11 mouse cellular contexts compared by ENCODE assay signal in the genomic region with DNA sequence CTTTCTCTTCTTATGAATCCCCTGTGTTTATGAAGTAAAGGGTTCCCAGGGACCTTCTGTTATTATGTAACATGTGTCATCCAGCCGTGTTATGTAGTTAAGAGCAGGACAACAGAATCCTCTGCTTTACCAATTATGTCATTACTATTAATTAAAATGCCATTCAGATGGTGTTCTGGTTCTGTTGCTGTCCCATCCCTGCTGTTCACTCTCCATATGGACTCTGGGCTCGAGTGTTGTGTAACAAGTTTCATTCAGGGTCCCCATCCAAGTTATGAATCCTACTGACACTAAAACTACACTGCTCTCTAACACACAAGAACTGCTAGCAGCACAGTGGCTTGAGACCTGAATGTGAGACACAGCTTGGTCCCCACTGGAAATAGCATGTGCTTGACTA.
DNase-seq lines count a peak whose midpoint lies in the region; ATAC-seq and TF ChIP-seq lines count a peak whose summit lies in the region.
"Had no signal": no experiment of that assay in that cellular context is flagged by ENCODE, and none has a peak within 500 bp of the region (broad histone marks: within the 10 kb centered on the region; RNA-seq: fewer than 3 reads in every experiment).

No protein-coding gene starts in this region.

- 63% methylated on average over 2 of the region's 2 CpGs for WGBS in heart, adult 2 months
- WGBS in heart, embryonic 11.5 days (ENCODE audit: insufficient replicate concordance) = 68% methylated on average over 2 of the region's 2 CpGs
- WGBS in neural tube, embryonic 13.5 days = 63% methylated on average over 2 of the region's 2 CpGs
- 43% methylated on average over 2 of the region's 2 CpGs for WGBS in stomach, embryonic 16.5 days

- H3K27me3 ChIP-seq in heart, adult 2 months (ENCODE audit: control insufficient read depth, insufficient read depth, low read length) = no peaks in the 10 kb centered on the region
- no peaks in the 10 kb centered on the region for H3K27me3 ChIP-seq in heart, embryonic 11.5 days (ENCODE audit: control insufficient read depth, insufficient read depth, low read length)
- H3K27me3 ChIP-seq in neural tube, embryonic 13.5 days = peaks cover 6% of the 10 kb centered on the region; the same call in 1 of the 2 replicates
- H3K27me3 ChIP-seq in stomach, embryonic 16.5 days (ENCODE audit: control insufficient read depth, insufficient read depth, low read length) = peaks cover 7% of the 10 kb centered on the region

- intact Hi-C loops in heart, adult 2 months (cut with DNase I) = no loop called here

- H3K36me3 ChIP-seq in heart, adult 2 months (ENCODE audit: control insufficient read depth, insufficient read depth, low read length) = no peaks in the 10 kb centered on the region
- no peaks in the 10 kb centered on the region for H3K36me3 ChIP-seq in heart, embryonic 11.5 days (ENCODE audit: control insufficient read depth, insufficient read depth, low read length)
- H3K36me3 ChIP-seq in neural tube, embryonic 13.5 days = no peaks in the 10 kb centered on the region
- H3K36me3 ChIP-seq in stomach, embryonic 16.5 days (ENCODE audit: control insufficient read depth, insufficient read depth, low read length) = no peaks in the 10 kb centered on the region
- H3K36me3 ChIP-seq: liver, embryonic 15.5 days had no signal

- peaks cover 1% of the 10 kb centered on the region; the same call in 1 of the 2 replicates for H3K4me1 ChIP-seq in heart, adult 2 months (ENCODE audit: control insufficient read depth, insufficient read depth, low read length)
- peaks cover 5% of the 10 kb centered on the region; the same call in 1 of the 2 replicates for H3K4me1 ChIP-seq in heart, embryonic 11.5 days (ENCODE audit: control insufficient read depth, insufficient read depth, low read length)
- peaks cover 37% of the 10 kb centered on the region for H3K4me1 ChIP-seq in neural tube, embryonic 13.5 days (replicated peaks)
- H3K4me1 ChIP-seq in stomach, embryonic 16.5 days (ENCODE audit: control insufficient read depth, insufficient read depth, low read length) = peaks cover 6% of the 10 kb centered on the region
- H3K4me1 ChIP-seq: liver, embryonic 15.5 days had no signal

- H3K27ac ChIP-seq in heart, adult 2 months = peak overlapping the region; percentile 2; the same call in 1 of the 2 replicates
- no peak overlapping the region for H3K27ac ChIP-seq in heart, embryonic 11.5 days (ENCODE audit: low read depth, low read length)
- H3K27ac ChIP-seq in neural tube, embryonic 13.5 days (replicated peaks) = no peak overlapping the region
- H3K27ac ChIP-seq in stomach, embryonic 16.5 days (ENCODE audit: low read length) = no peak overlapping the region
- H3K27ac ChIP-seq: kidney, postnatal 0 days; liver, embryonic 15.5 days had no signal

- no peaks in the 10 kb centered on the region; the same call in 1 of the 2 replicates for H3K79me2 ChIP-seq in heart, adult 2 months (replicated peaks; ENCODE audit: control insufficient read depth, insufficient read depth, low read length)

- H3K9me3 ChIP-seq in heart, embryonic 11.5 days (replicated peaks; ENCODE audit: control insufficient read depth, low read length) = no peaks in the 10 kb centered on the region
- H3K9me3 ChIP-seq in neural tube, embryonic 13.5 days = no peaks in the 10 kb centered on the region
- H3K9me3 ChIP-seq in stomach, embryonic 16.5 days (replicated peaks; ENCODE audit: control insufficient read depth, low read length) = no peaks in the 10 kb centered on the region
- H3K9me3 ChIP-seq: liver, embryonic 15.5 days had no signal

- no peak overlapping the region for H3K4me3 ChIP-seq in heart, adult 2 months
- H3K4me3 ChIP-seq in heart, embryonic 11.5 days (ENCODE audit: low read depth, low read length) = no peak overlapping the region
- peak overlapping the region; percentile 56 for H3K4me3 ChIP-seq in neural tube, embryonic 13.5 days
- H3K4me3 ChIP-seq in stomach, embryonic 16.5 days (replicated peaks; ENCODE audit: low read length) = peak overlapping the region; percentile 68
- H3K4me3 ChIP-seq: liver, embryonic 15.5 days had no signal

- H3K4me2 ChIP-seq in heart, embryonic 11.5 days = no peak overlapping the region
- peak overlapping the region; percentile 82 for H3K4me2 ChIP-seq in neural tube, embryonic 13.5 days
- H3K4me2 ChIP-seq in stomach, embryonic 16.5 days (ENCODE audit: low read depth, low read length) = peak overlapping the region; percentile 94

- TF ChIP-seq POLR2A in heart, adult 2 months (IDR thresholded peaks at IDR 0.05; ENCODE audit: insufficient read depth, low read depth, low read length) = no peak

- no peak for TF ChIP-seq EP300 in heart, adult 2 months (IDR thresholded peaks at IDR 0.05; ENCODE audit: insufficient read depth, low read depth, low read length)

- no peak overlapping the region for H3K9ac ChIP-seq in heart, adult 2 months (ENCODE audit: low read depth, low read length)
- H3K9ac ChIP-seq in heart, embryonic 11.5 days (ENCODE audit: low read depth, low read length) = no peak overlapping the region
- H3K9ac ChIP-seq in neural tube, embryonic 13.5 days = no peak overlapping the region
- no peak overlapping the region; the same call in 1 of the 2 replicates for H3K9ac ChIP-seq in stomach, embryonic 16.5 days (ENCODE audit: low read length)
- H3K9ac ChIP-seq: liver, embryonic 15.5 days had no signal

- TF ChIP-seq CTCF in heart, adult 2 months (IDR thresholded peaks at IDR 0.05) = no peak

- DNase-seq in heart, adult 2 months = no peak
- DNase-seq in neural tube, embryonic 10.5 days (ENCODE audit: extremely low spot score, low spot score) = no peak
- peak; percentile 48 for DNase-seq in layer of hippocampus, adult 9-10 months (ENCODE audit: low spot score)
- DNase-seq in thymus, postnatal 10 days (ENCODE audit: low spot score in 2 of 2) = no peak
- no peak for DNase-seq in yolk sac, embryonic 10.5 days (ENCODE audit: low spot score)
- DNase-seq: B cell, adult 2 months had no signal

- no peak for ATAC-seq in heart, embryonic 11.5 days (replicated peaks; ENCODE audit: insufficient number of reproducible peaks, low FRiP score, low TSS enrichment)
- no peak for ATAC-seq in neural tube, embryonic 13.5 days (ENCODE audit: low read depth)
- ATAC-seq in stomach, embryonic 16.5 days (ENCODE audit: insufficient read depth, low FRiP score) = no peak

Comparison
In these comparisons a context has a peak if more than half of its experiments do, and no peak if none do; other contexts are left out.
1. H3K4me3 ChIP-seq: peak in neural tube, embryonic 13.5 days (single experiment) and stomach, embryonic 16.5 days (single experiment); none in heart, adult 2 months (single experiment) and heart, embryonic 11.5 days (single experiment).